Mouse (Mus musculus): Measurements from ENCODE around the gene Slc4a4. TPM values are rescaled to one million over a fixed set of nuclear protein-coding genes. Genes with fewer than 3 reads are reported as not detected.

Gene Slc4a4
- total RNA-seq, 2 experiments from 2014 or later, result not detected

- no peak for ATAC-seq (replicated peaks; ENCODE audit: low FRiP score, poor library complexity, severe bottlenecking)
Measured at GRCm38 (mm10) chr5:88912629-88913028, 26.0 kb downstream of the Slc4a4 start.

GRCm38 (mm10) chr5:88915082-88915481 is 28.5 kb downstream of the Slc4a4 start:
- ATAC-seq (replicated peaks; ENCODE audit: low FRiP score, poor library complexity, severe bottlenecking), result no peak

DNA sequence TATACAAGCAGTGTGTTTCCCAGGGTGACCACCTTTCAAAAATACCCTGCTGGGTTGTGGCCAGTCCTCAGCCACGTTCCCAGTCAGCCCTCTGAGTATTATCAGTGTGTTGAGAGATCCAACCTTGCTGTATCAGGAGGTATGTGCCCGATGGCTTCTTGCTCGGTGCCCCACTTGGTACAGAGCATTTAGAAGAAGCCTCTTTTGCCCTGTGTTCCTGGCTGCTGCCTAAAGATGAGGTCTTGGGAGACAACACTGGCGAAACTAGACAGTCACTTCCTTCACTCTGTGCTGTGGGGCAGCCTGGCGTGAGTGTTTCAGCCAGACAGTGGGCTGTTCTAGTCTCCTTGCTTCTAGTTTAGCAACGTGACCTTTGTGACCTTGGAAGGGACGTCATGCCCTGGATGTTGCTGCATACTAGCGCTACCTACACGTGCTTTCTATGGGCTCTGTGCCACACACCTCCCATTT is 29.9 kb downstream of the Slc4a4 start:
- no peak for ATAC-seq (replicated peaks; ENCODE audit: low FRiP score, poor library complexity, severe bottlenecking)

DNA sequence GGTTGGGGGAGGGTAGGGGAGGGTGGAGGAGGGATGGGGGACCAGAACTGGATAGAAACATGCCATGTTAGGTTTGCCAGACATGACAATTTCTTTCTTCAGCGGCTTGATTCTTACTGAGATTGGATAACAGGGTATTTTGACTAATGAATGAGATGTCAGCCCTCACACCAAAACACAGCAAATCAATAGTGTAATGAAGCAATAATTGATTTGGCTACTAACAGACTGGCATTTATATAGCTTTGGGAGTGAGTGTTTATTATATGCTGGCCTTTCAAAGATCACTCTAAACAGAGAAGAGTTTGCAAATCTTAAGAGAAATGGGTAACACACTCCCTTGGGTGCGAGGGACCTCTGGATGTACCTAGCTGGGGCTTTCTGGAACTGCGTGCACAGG is 30.6 kb downstream of the Slc4a4 start:
- no peak for ATAC-seq (replicated peaks; ENCODE audit: low FRiP score, poor library complexity, severe bottlenecking)

DNA sequence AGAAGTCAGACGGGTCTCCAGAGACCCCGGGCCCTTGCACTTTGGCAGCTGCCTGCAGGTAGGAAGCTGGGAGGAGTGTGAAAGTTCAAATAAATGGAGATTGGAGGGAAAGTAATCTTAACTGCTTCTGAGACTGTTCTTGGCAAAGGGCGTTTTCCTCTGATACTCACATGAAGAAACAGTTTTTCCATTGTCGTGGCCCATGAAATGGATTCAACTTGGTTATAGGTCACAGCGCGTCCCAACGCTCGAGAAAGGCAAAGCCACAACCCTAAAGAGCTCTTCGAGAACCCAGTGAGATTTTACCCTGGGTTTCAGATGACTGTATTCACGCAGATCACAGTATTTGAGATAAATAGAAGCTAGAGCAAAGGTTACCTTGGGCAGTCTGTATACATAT is 31.0 kb downstream of the Slc4a4 start:
- ATAC-seq (replicated peaks; ENCODE audit: low FRiP score, poor library complexity, severe bottlenecking), result no peak

GRCm38 (mm10) chr5:88918538-88918937 is 31.9 kb downstream of the Slc4a4 start:
- no peak for ATAC-seq (replicated peaks; ENCODE audit: low FRiP score, poor library complexity, severe bottlenecking)

DNA sequence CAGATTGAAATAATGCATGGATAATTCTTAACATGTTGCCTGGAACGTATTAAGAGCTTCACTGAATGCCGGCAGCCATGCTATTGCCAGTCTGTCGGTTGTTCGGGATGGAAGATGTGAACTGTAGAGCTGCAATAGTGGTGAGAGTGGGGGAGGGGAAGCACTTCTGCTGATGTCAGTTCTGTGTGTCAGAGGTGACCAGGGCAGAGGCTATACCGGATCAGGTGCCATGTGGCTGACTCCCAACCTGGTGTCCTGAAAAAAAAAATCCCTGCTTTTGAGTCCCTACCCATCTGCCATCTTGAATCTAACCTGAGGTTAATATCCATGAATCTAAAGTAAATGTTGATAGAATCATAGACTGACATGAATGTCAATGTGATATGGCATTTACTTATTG is 39.0 kb downstream of the Slc4a4 start:
- ATAC-seq (replicated peaks; ENCODE audit: low FRiP score, poor library complexity, severe bottlenecking), result no peak

- no peak for ATAC-seq (replicated peaks; ENCODE audit: low FRiP score, poor library complexity, severe bottlenecking)
Measured at GRCm38 (mm10) chr5:88928201-88928916, 41.7 kb downstream of the Slc4a4 start.

DNA sequence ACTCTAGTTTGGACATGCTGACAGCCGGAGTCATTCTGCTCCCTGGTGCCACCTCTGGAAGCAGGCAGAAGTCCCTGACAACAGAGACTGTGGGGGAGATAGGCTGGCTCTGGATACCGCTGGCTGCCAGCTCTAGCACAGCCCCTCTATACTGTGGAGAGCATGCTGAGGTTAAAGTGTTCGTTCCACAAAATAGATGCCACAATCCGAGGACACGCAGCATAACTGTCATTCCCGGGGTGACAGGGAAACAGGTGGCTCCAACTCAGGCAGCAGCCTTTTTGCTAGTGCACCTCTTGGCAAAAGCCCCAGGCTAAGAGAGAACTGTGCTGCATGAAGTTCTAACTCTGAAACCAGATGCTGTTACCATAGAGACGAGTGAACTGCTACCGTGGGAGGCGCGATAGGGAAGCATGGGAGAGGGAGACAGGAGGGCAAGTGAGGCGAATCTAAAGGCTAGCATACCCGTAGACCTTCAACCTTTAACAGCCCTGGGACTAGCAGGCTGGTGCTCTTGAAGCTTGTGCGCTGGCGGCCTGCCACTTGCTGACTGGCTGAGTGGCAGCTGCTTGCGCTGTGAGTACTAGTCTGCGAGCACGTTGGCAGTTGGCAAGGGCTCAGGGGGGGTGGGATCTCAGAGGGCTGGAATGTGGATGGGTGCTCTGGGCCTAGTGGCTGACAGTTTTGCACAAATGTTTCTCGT is 42.9 kb downstream of the Slc4a4 start:
- no peak for ATAC-seq (replicated peaks; ENCODE audit: low FRiP score, poor library complexity, severe bottlenecking)

- no peak for ATAC-seq (replicated peaks; ENCODE audit: low FRiP score, poor library complexity, severe bottlenecking)
Measured at GRCm38 (mm10) chr5:88930129-88930528, 43.5 kb downstream of the Slc4a4 start.

DNA sequence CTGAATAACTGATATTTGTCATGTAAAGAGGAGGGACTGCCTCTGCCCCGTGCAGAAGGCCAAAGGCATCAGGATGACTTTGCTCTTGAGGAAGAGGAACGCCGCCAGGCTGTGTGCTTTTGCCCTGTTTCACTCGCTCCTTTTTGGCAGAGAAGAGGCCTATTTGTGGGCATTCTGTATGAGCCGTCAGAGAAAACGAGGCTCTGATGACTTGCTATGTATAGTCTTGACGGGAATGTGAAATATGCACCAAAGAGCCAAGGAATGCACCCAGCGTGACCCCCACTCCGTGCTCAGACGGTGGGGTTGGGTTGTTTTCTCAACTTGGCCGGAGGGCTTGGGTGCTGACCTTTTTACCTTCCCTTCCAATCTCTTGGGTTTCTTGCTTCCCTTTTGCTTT is 44.0 kb downstream of the Slc4a4 start:
- ATAC-seq (replicated peaks; ENCODE audit: low FRiP score, poor library complexity, severe bottlenecking), result no peak

DNA sequence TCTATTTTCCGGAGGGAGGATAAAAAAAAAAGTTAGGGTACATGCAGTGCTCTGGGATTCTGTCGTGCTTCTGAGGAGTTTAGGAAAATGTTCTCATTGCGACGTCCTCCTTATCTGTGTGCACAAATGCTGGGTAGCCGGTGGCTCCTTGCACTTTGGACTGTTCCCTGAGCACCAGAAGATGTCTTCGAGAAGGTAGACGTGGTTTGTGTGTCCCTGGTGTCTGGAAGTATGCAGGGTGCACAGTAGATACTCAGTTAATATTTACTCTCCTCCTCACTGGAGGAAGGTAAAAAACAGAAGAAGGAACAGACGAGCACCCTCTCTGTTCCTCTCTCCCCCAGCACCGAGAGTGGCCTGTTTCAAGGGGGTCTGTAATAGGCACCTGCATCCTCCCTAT is 44.6 kb downstream of the Slc4a4 start:
- ATAC-seq (replicated peaks; ENCODE audit: low FRiP score, poor library complexity, severe bottlenecking), result no peak

GRCm38 (mm10) chr5:88933454-88933853 is 46.8 kb downstream of the Slc4a4 start:
- no peak for ATAC-seq (replicated peaks; ENCODE audit: low FRiP score, poor library complexity, severe bottlenecking)

DNA sequence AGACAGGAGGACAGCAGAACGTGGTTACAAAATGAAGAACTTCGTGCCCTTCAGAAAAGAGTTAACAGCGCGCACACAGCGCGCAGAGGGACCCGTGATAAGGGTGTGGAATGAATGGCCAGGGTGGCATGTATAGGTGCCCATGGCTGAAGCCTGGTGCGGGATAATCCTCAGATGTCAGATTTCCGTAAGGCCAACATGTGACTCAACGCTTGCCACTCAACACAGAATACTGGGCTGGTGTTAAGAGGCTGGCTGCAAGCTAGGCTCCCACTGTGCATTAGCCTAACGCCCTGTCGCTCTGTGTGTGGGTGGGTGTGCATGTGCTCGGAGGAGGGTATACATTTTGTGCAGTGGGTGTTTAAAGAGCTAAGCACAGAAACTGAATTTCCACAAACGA is 47.3 kb downstream of the Slc4a4 start:
- ATAC-seq (replicated peaks; ENCODE audit: low FRiP score, poor library complexity, severe bottlenecking), result no peak

GRCm38 (mm10) chr5:88938208-88938607 is 51.6 kb downstream of the Slc4a4 start:
- no peak for ATAC-seq (replicated peaks; ENCODE audit: low FRiP score, poor library complexity, severe bottlenecking)

- no peak for ATAC-seq (replicated peaks; ENCODE audit: low FRiP score, poor library complexity, severe bottlenecking)
Measured at GRCm38 (mm10) chr5:88939151-88939550, 52.5 kb downstream of the Slc4a4 start.

- no peak for ATAC-seq (replicated peaks; ENCODE audit: low FRiP score, poor library complexity, severe bottlenecking)
Measured at GRCm38 (mm10) chr5:88939782-88940181, 53.2 kb downstream of the Slc4a4 start.

DNA sequence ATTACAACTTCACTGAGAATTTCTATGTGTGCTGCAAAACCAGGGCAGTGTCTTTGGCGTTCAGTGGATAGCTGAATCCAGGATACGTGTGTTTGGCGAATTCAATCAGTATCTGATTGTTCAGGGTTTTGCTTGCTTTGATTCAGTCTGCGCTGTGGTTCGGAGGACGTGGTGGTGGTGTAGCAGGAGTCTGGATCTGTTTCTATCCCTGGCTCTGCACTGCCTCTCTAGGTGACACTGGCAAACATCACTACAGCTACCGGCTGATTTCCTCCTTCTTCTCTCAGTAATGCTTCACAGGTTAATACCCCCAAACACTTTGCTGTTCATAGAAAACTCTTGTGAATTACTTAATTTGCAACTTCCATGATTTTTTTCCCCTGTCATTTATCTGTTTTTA is 55.3 kb downstream of the Slc4a4 start:
- ATAC-seq (replicated peaks; ENCODE audit: low FRiP score, poor library complexity, severe bottlenecking), result no peak

- no peak for ATAC-seq (replicated peaks; ENCODE audit: low FRiP score, poor library complexity, severe bottlenecking)
Measured at GRCm38 (mm10) chr5:88945661-88946339, 59.2 kb downstream of the Slc4a4 start.

- ATAC-seq (replicated peaks; ENCODE audit: low FRiP score, poor library complexity, severe bottlenecking), result no peak
Measured at GRCm38 (mm10) chr5:88950337-88950736, 63.7 kb downstream of the Slc4a4 start.
